Mouse (Mus musculus) adrenal gland, adult 18-20 months (tissue): ENCODE measurements around the gene Ralgps1. TPM values are rescaled to one million over a fixed set of nuclear protein-coding genes. Genes with fewer than 3 reads are reported as not detected.
"Not testable (repeated sequence)": the region's sequence is repeated elsewhere in the genome, so short reads cannot be mapped to it uniquely, and the experiment has no call there.

Source experiments
- DNase-seq, 2 experiments: peaks; one replicate each; pipeline ENCODE4 v3.0.0; 2021 to 2022; ENCODE audit warnings: low spot score in 2 of 2
- total RNA-seq, 2 experiments: library from RNA; stranded (reverse); gene quantifications; 1 replicate in 1 of 2; 2 replicates in 1 of 2; pipeline ENCODE4 v1.2.3; 2021

Ralgps1 gene
- total RNA-seq, 2 experiments from 2014 or later: 5.1 to 5.7 TPM

GRCm38 (mm10) chr2:33216645-33217424 lies 154.5 kb downstream of the Ralgps1 start:
- no peak for DNase-seq

- DNase-seq: peak; percentile 73 to 75
These were observed 155.4 kb downstream of the Ralgps1 start, which contains the start of gene Angptl2 for GRCm38 (mm10) chr2:33215700-33216509. Angptl2 (plus strand) TSS chr2:33216069.

DNA sequence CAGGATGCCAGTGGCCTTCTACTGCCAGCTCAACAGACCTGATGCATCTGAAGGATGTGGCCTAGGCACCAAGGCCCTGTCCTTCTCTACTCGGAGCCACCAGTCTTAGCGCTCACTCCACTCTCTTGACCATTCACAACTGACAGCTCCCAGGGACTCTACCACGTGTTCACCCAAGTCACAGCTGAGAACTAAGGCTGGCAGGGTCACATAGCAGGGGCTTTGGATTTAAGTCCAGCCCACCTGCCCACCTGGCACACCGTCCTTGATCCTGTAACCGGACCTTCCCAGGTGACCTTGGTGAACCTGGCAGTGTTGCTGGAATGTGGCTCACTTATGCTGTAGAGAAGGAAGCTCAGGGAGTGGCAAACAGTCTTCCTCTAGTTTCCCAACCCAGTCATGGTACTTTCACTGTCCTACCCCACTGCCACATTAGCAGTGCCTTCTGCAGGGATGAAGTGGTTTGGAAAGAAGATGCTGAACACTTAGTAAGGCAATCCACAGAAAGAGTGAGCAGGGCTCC lies 156.0 kb downstream of the Ralgps1 start:
- no peak for DNase-seq

GRCm38 (mm10) chr2:33211263-33211662 lies 160.0 kb downstream of the Ralgps1 start:
- not testable (repeated sequence) for DNase-seq

GRCm38 (mm10) chr2:33210841-33211240 lies 160.4 kb downstream of the Ralgps1 start:
- DNase-seq: no peak

- DNase-seq: no peak
These were observed 163.2 kb downstream of the Ralgps1 start for GRCm38 (mm10) chr2:33208134-33208533.

- no peak for DNase-seq
These were observed 164.2 kb downstream of the Ralgps1 start for GRCm38 (mm10) chr2:33207069-33207468.

DNA sequence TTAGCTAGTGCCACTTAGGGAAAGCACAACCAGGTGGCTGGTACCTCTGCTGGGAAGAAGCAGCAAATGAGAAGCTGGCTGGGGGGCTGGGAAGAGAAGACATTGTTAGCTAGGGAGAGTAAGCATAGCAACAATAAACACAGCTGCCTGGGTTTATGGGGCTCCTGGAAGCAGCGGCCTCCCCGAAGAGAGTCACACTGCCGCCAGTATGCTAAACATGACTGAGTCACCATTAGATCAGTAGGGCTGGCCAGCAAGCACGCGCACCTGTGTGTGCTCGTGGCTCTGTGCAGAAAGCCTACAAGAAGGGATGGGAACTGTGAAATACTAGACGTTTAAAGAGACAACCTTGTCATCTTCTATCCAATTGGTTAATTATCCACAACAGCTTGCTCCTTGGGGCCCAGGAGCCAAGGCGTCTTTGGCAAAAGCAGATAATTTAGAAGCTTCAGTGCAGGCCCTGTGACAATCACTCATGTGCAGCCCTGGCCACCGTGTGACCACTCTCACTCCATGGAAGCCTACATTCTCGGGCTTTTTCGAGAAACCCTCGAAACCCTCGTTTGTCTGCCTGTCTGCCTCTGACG lies 165.3 kb downstream of the Ralgps1 start:
- DNase-seq: no peak

GRCm38 (mm10) chr2:33204980-33205379 lies 166.3 kb downstream of the Ralgps1 start:
- DNase-seq: peak in 1 of 2 experiments; percentile 38

- no peak for DNase-seq
These were observed 168.0 kb downstream of the Ralgps1 start for GRCm38 (mm10) chr2:33203284-33203683.

DNA sequence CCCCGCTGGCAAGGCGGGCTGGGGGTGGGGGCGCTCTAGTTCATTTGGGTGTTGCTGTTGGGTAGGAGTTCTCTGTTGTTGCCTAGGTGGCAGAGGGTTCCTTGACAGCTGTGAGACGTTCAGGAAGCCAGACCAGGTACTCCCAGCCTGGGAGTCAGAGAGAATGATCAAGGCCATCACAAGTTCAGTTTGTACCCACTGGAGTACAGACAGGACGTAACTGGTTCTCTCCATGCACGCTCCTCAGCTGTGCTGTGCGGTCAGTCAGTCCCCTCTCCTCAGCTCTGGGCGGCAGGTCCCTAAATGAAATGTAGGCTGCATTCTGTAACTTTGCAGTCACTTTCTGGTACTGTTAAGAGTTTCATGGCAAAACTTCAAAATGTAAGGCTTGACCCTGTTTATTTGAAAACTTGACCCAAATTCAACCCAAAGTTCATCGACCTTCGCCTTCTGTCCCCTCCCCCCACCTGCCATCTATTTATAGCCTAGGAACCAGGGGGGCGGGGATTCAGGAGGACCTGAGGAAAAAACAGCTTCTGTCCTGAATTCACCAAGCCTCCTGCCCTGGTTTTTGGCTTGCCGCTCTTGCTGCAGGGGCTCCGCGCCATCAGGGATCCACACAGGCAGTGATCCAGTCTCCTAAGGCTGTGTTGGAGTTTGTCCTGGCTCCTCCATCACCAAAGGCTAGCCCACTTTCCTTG lies 170.8 kb downstream of the Ralgps1 start:
- DNase-seq: no peak

- no peak for DNase-seq
These were observed 181.3 kb downstream of the Ralgps1 start for GRCm38 (mm10) chr2:33189976-33190375.

DNA sequence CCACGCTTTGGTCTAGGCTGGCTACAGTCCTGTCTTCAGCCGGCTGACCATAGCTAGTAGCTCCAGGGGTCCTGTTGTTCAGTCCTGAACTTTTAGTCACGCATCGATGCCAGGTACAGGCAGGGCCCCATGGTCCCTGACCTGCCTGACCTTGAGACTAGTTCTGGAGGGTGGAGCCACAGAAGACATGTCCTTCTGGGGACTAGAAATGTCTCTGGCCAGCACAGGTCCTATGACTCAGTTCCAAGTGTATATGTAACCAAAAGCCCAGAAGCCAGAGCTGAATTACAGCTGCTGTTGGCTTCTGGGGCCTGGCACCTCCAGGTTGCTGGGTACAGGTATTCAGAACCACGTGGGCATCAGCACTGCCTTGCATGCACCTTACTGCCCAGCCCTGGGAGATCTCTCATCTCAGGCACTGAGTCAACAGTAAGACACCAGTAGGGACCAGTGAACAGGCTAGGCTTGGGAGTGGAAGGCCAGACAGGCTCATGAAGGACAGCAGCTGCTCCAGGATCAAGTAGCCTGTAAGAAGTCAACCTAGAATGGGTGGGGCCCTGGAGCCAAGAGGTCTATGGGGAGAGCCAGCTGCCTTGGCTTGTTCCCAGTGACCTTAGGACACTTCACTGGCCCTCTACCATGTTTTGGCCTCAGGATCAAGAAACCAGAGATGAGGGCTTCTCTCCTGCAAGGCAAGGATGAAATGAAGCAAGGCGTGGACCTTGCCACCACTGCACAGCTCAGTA lies 182.2 kb downstream of the Ralgps1 start:
- no peak for DNase-seq

DNA sequence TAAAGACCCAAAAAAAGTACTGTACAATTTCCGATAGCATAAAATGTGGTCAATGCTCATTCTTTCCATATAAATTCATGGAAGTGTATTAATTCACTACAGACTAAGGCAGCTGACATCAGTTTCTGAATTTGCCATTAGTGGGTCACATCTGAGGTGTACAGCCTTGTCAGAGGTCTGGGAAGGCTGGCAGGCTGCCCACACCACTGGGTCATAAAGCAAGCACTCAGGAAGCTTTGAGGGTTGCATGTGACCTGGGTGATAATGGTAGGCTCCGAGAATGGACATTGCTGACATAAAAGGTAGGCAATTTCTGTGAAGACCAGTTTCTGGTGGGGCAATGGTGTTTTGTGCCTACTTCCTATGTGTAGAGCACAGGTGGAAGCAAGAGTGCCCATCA lies 183.4 kb downstream of the Ralgps1 start:
- DNase-seq: peak in 1 of 2 experiments; percentile 38

GRCm38 (mm10) chr2:33186505-33186904 lies 184.8 kb downstream of the Ralgps1 start:
- no peak for DNase-seq

DNA sequence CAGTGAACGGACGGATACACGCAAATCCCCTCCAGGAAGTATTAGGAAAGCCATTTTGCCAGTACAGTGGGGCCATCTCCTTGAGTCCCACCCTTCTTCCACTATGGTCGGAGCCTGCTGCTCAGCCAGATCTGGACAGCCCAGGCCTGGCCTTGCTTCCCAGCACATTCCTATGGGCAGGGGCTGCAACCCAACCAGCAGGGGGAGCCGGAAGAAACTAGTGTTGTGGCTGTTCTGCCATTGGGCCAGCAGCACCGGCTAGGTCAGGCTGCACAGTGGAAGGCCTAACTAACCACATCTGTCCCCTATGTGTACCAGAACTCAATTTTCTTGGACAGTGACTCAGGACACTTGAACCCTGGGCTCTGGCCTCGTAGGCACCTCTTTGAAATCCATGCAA lies 186.0 kb downstream of the Ralgps1 start:
- peak; percentile 49 to 62 for DNase-seq

DNA sequence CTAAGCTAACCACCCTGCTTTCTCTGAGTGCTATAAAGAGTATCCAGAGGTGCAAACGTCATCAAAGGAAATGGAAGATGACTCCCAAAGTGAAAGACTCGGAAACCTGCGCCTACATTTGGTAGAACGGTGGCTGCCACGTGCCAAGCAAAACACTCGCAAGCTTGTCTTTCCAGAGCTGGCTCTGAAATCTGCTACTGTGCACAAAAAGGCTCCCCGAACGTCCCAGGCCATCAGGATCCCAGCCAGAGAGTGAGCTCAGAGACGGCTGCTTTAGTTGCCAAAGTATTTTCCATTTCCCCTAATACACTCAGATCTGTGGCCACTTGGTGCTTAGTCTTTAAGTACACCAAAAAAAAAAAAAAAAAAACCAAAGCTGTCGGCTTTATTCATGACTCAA lies 186.6 kb downstream of the Ralgps1 start:
- no peak for DNase-seq

DNA sequence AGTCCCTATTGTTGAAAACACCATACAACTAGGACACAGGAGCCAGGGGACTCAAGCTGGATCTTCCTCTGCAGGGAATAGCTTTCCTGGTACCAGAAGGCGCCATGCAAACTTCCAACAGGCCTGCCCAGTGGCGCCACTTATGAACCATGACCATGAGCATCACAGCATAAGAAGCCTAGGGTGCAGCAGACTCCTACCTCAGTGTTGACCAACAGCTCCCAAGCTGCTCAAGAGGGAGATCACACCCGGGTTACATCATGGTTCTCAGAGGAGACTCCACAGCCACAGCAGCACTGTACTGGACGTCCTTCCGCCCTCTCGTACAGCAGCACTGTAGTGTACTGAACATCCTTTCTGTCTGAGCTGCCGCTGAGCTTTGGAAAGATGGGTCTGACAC lies 188.0 kb downstream of the Ralgps1 start:
- DNase-seq: no peak

- DNase-seq: no peak
These were observed 191.2 kb downstream of the Ralgps1 start for GRCm38 (mm10) chr2:33179930-33180630.
